Mouse (Mus musculus) intestine, postnatal 0 days (tissue): ENCODE measurements around the gene 4931428F04Rik. TPM values are rescaled to one million over a fixed set of nuclear protein-coding genes. Genes with fewer than 3 reads are reported as not detected.

Experiments used
- ATAC-seq: fragments of 200-750 bp; cut with Nextera tagmentation; 2 replicates; pipeline ENCODE4 v1.8.0; 2017; ENCODE audit warnings: mild to moderate bottlenecking, moderate TSS enrichment, moderate library complexity
- H3K27ac ChIP-seq: fragments of 300-500 bp; sonication (generic); 2 replicates; pipeline ENCODE4 v1.5.1; 2014; ENCODE audit warnings: mild to moderate bottlenecking, low read depth, low read length, moderate library complexity
- H3K27me3 ChIP-seq: fragments of 300-500 bp; sonication (generic); replicated peaks from 2 replicates; pipeline ENCODE4 v1.6.1; 2014; ENCODE audit warnings: low read length, mixed read lengths; ENCODE audit not compliant: control insufficient read depth, insufficient read depth
- H3K36me3 ChIP-seq: fragments of 300-500 bp; sonication (generic); 2 replicates; pipeline ENCODE4 v1.6.1; 2014; ENCODE audit warnings: mild to moderate bottlenecking, moderate library complexity; ENCODE audit not compliant: control insufficient read depth, insufficient read depth
- H3K4me1 ChIP-seq: fragments of 300-500 bp; sonication (generic); replicated peaks from 2 replicates; pipeline ENCODE4 v1.6.1; 2014; ENCODE audit warnings: antibody characterized with exemption, low read length, mixed read lengths; ENCODE audit not compliant: control insufficient read depth, insufficient read depth
- H3K4me2 ChIP-seq: fragments of 300-500 bp; sonication (generic); replicated peaks from 2 replicates; pipeline ENCODE4 v1.6.1; 2014; ENCODE audit warnings: low read depth, mild to moderate bottlenecking, moderate library complexity
- H3K4me3 ChIP-seq: fragments of 300-500 bp; sonication (generic); 2 replicates; pipeline ENCODE4 v1.5.1; 2014; ENCODE audit warnings: low read depth, low read length
- H3K9ac ChIP-seq: fragments of 300-500 bp; sonication (generic); 2 replicates; pipeline ENCODE4 v1.6.1; 2014; ENCODE audit warnings: mild to moderate bottlenecking, low read depth, low read length
- H3K9me3 ChIP-seq: fragments of 300-500 bp; sonication (generic); 2 replicates; pipeline ENCODE4 v1.6.1; 2016; ENCODE audit warnings: mixed run types; ENCODE audit not compliant: control insufficient read depth
- CTCF ChIP-seq: sonication (generic); IDR thresholded peaks from 2 replicates; pipeline ENCODE4 v1.5.1; 2016; ENCODE audit warnings: low read depth, mild to moderate bottlenecking, control low read depth, antibody characterized with exemption, moderate library complexity
- WGBS: fragments of 180-500 bp; shearing (Covaris S2); extraction: QIAGEN DNeasy Blood & Tissue Kit; methylation state at CpG from one replicate; pipeline ENCODE4 v1.1.7; 2014; 5-methylcytosine and 5-hydroxymethylcytosine counted together
- polyA plus RNA-seq: library from polyadenylated mRNA; unstranded; fragments of >200 nt; fragmentation: Nextera tagmentation; extraction: Ambion mirVana; gene quantifications from 2 replicates; pipeline ENCODE4 v1.2.1, GENCODE M21; 2015

Gene 4931428F04Rik
- polyA plus RNA-seq, 1 experiment from 2014 or later: 1.5 TPM

- WGBS: 49% methylated on average over 12 of the region's 12 CpGs
Observed at GRCm38 (mm10) chr8:105285514-105285913, 4.2 kb downstream of the 4931428F04Rik start.

GRCm38 (mm10) chr8:105283074-105283473 is 6.6 kb downstream of the 4931428F04Rik start:
- Histone ChIP-seq H3K4me3 (no peak overlapping the region), H3K36me3 (no peaks in the 10 kb centered on the region), H3K9me3 (no peaks in the 10 kb centered on the region), H3K27me3 (peaks cover 16% of the 10 kb centered on the region), H3K9ac (no peak overlapping the region), H3K27ac (no peak overlapping the region), H3K4me2 (no peak overlapping the region; the same call in 1 of the 2 replicates), H3K4me1 (no peaks in the 10 kb centered on the region; the same call in 1 of the 2 replicates)
- 39% methylated on average over 23 of the region's 23 CpGs for WGBS
- peak; percentile 60 for ATAC-seq
- peak; percentile 96 for TF ChIP-seq CTCF

More at GRCm38 (mm10) chr8:105285514-105285913, 4.2 kb downstream of the 4931428F04Rik start:
- Histone ChIP-seq H3K9me3 (no peaks in the 10 kb centered on the region), H3K27ac (no peak overlapping the region), H3K36me3 (no peaks in the 10 kb centered on the region), H3K4me1 (peaks cover 11% of the 10 kb centered on the region; the same call in 1 of the 2 replicates), H3K9ac (no peak overlapping the region), H3K27me3 (peaks cover 9% of the 10 kb centered on the region), H3K4me3 (no peak overlapping the region), H3K4me2 (no peak overlapping the region)
- no peak for ATAC-seq
- no peak for TF ChIP-seq CTCF

GRCm38 (mm10) chr8:105282239-105282638 is 7.4 kb downstream of the 4931428F04Rik start:
- Histone ChIP-seq H3K9ac (no peak overlapping the region), H3K27me3 (peaks cover 19% of the 10 kb centered on the region), H3K4me1 (no peaks in the 10 kb centered on the region; the same call in 1 of the 2 replicates), H3K4me2 (no peak overlapping the region), H3K9me3 (no peaks in the 10 kb centered on the region), H3K4me3 (no peak overlapping the region), H3K27ac (no peak overlapping the region), H3K36me3 (no peaks in the 10 kb centered on the region)
- WGBS: 83% methylated on average over 4 of the region's 4 CpGs
- no peak for TF ChIP-seq CTCF
- ATAC-seq: no peak

DNA sequence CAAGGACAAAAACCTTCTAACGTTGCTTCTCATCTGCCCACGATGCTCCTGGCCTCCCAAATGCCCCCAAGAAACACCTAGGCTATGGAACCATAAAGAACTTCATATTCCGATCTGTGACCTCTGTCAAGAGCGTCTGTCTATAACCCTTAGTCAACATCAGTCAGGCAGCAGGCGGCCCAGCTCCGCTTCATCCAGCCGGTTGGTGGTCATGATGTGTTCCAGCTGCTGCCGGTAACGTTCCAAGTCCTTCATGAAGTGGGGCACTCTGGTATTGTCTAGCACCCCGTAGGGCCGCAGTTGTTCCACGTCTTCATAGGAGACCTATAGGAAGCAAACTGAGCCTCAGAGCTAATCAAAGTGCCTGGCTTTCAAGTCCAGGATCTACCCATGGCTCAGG is 7.8 kb downstream of the 4931428F04Rik start:
- WGBS: 86% methylated on average over 12 of the region's 12 CpGs
- Histone ChIP-seq H3K27ac (no peak overlapping the region), H3K36me3 (no peaks in the 10 kb centered on the region), H3K4me2 (no peak overlapping the region), H3K4me1 (no peaks in the 10 kb centered on the region; the same call in 1 of the 2 replicates), H3K4me3 (no peak overlapping the region), H3K9ac (no peak overlapping the region), H3K9me3 (no peaks in the 10 kb centered on the region), H3K27me3 (peaks cover 23% of the 10 kb centered on the region)
- no peak for ATAC-seq
- TF ChIP-seq CTCF: no peak

DNA sequence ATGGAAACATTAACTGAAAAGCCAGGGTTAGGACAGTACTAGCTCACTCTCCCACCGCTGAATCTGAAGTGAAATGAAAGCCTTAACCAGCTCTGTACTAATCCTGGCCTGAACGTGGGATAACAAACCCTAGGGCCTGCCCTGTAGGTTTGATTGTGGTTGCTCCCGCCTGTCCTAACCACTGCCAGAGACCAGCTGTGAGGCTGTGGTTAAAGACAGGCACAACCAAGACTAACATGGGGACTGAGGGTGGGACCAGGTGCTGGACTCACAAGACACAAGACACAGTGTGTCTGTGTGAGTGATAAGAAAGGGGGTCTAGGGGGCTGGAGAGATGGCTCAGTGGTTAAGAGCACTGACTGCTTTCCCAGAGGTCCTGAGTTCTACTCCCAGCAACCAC is 9.1 kb downstream of the 4931428F04Rik start:
- TF ChIP-seq CTCF: no peak
- 85% methylated on average over 3 of the region's 3 CpGs for WGBS

DNA sequence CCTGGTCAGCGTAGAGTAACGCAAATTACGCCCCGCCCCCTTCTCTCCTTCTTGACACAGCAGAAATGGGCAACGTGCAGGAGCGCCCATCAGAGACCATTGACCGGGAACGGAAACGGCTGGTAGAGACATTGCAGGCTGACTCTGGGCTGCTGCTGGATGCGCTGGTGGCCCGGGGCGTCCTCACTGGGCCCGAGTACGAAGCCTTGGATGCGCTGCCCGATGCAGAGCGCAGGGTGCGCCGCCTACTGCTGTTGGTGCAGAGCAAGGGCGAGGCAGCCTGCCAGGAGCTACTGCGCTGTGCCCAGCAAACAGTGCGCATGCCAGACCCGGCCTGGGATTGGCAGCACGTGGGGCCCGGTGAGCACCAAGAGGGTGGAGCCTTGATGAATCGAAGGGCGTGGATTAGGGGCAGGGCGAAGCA is 10.7 kb downstream of the 4931428F04Rik start:
- Histone ChIP-seq H3K27ac (no peak overlapping the region), H3K27me3 (peaks cover 46% of the 10 kb centered on the region), H3K9ac (no peak overlapping the region), H3K36me3 (no peaks in the 10 kb centered on the region), H3K4me2 (peak overlapping the region; percentile 55), H3K4me1 (peaks cover 9% of the 10 kb centered on the region), H3K9me3 (no peaks in the 10 kb centered on the region), H3K4me3 (peak overlapping the region; percentile 27)
- peak; percentile 65 for TF ChIP-seq CTCF
- WGBS: 2% methylated on average over 28 of the region's 28 CpGs
- ATAC-seq: peak; percentile 68

More for the DNA sequence above, 9.1 kb downstream of the 4931428F04Rik start:
- peaks cover 9% of the 10 kb centered on the region for H3K4me1 ChIP-seq
- no peaks in the 10 kb centered on the region for H3K9me3 ChIP-seq
- no peaks in the 10 kb centered on the region for H3K36me3 ChIP-seq
- no peak for ATAC-seq
- no peak overlapping the region for H3K9ac ChIP-seq
- H3K27me3 ChIP-seq: peaks cover 31% of the 10 kb centered on the region
- H3K27ac ChIP-seq: no peak overlapping the region
- no peak overlapping the region for H3K4me2 ChIP-seq
- no peak overlapping the region for H3K4me3 ChIP-seq
